Mouse (Mus musculus) heart, adult 8-10 months (tissue): ENCODE data around the gene Tcl1b1. TPM values are rescaled to one million over a fixed set of nuclear protein-coding genes. Genes with fewer than 3 reads are reported as not detected.
"Not testable (repeated sequence)": the region's sequence is repeated elsewhere in the genome, so short reads cannot be mapped to it uniquely, and the experiment has no call there.

Experiments
- DNase-seq: peaks from one replicate; pipeline ENCODE4 v3.0.0; 2022; ENCODE audit warnings: low spot score
- total RNA-seq, 4 experiments: library from RNA; stranded (reverse); gene quantifications; 2 replicates each; pipeline ENCODE4 v1.2.4; 2022

The Tcl1b1 gene
- not detected for total RNA-seq

DNA sequence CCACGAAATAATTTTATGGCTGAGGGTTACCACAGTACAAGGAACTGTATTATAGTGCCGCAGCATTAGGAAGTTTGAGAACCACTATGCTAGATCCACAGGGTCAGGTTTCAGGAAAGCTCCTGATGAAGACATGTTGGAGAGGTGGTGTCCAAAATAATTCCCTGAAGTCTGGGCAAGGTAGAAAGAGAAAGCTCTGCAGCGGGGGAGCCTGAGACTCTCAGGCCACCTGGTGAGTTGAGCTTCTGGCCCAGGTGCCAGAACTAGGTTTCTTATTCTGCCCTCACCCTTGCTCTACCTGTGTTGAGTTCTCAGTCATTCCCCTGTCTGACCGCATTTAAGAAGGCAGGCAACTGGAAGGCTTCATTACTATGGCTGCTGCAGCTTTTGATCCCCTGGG, at the start of gene Tcl1b1:
TSS of gene Tcl1b1 (plus strand) at position 301 of the 400 bp plus-strand sequence.
- DNase-seq, result no peak

- no peak for DNase-seq
Measured at GRCm38 (mm10) chr12:105109812-105110211, 49.7 kb upstream of the Tcl1b1 start.

- no peak for DNase-seq
Measured at GRCm38 (mm10) chr12:105112321-105112988, 47.0 kb upstream of the Tcl1b1 start.

DNA sequence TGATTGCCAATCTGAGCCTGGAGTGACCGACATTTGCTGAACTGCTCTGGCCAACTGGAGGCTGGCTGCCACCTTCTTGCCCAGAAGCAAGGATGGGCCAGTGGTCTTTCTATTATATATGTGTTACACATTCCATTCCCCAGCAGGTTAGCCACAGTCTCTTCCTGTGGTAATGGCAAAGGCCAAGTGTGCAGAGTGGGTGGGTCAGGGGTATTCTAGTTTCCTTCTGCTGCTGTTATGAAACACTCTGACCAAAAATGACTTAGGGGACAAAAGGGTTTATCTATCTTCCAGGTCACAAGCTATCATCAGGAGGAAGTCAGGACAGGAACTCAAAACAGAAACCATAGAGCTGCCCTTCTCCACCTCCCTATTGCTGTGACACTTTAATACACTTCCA, 42.8 kb upstream of the Tcl1b1 start:
- DNase-seq, result no peak

DNA sequence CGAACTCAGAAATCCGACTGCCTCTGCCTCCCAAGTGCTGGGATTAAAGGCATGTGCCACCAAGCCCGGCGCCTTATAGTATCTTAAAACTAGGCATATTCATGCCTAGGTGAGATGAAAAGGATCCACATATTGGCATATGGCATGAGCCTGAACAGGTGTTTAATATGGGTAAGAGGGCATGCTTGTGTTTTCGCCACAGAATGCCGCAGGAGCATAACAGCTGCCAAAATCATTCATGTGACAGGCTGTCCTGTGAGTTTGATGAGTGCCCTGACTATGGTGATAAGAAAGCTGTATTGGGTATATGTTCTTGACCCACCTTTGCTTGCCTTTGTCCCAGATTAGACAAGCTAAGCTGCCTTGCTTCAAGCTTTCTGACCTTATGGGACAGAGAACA, 34.1 kb upstream of the Tcl1b1 start:
- DNase-seq, result no peak

- no peak for DNase-seq
Measured at GRCm38 (mm10) chr12:105126516-105126915, 33.0 kb upstream of the Tcl1b1 start.

- no peak for DNase-seq
Measured at GRCm38 (mm10) chr12:105127607-105128006, 31.9 kb upstream of the Tcl1b1 start.

- not testable (repeated sequence) for DNase-seq
Measured at GRCm38 (mm10) chr12:105129494-105130205, 29.8 kb upstream of the Tcl1b1 start.

DNA sequence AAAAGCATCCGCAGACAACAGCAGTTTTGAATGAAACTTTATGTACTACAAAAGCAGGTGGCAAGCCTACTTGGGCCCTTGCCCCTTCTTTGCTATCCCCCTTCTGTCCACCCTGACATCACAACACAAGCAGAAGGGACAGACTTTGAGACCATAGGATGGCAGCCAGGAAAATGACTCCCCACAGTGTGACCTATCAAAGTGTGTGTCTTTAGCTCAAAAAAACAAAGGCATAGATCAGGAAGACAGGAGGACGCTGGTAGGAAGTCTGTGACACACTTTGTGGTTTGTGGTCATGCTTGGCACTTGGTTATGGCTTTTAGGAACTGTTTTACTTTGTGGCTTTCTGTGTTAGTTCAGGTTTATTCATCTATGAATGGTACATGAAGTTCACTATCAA, 25.3 kb upstream of the Tcl1b1 start:
- DNase-seq, result not testable (repeated sequence)

DNA sequence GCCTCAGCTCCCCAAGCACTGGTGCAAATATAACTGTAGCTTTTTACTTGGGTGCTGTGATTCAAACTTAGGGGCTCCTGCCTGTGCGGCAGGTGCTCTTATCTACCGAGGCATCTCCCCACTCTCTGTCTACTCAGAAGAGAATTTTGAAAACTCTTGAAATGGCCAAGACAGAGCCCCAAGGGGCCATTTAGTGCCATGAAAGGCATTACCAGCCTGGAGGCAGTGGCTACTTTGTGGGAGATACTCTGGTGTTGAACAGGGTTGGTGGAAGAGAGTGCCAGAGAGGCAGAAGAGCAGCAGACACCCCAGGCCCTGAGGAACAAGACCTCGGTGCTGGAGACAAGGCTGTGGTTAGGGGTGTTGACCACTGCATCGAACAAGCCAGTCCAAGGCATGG, 24.7 kb upstream of the Tcl1b1 start:
- not testable (repeated sequence) for DNase-seq

- DNase-seq, result not testable (repeated sequence)
Measured at GRCm38 (mm10) chr12:105137729-105138128, 21.8 kb upstream of the Tcl1b1 start.

DNA sequence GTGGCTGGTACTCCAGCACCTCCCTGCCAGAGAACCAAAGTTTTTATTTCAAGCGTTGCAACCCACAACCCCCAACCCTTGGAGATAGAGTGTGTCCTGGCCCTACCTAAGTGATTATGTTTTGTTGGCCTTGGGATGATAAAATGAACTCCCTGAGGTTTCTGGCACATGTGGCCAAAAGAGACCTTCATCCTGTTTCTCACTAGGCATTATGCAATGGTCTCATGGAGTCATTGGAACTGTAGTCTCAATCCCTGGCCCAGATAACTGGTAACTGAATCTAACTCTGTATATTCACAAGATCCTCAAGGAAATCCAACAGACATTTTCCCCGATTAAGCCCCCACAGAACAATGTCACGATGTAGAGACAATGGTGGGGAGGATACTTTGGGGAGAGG, 16.4 kb upstream of the Tcl1b1 start:
- no peak for DNase-seq

GRCm38 (mm10) chr12:105144928-105145327, 14.6 kb upstream of the Tcl1b1 start:
- not testable (repeated sequence) for DNase-seq

GRCm38 (mm10) chr12:105145714-105146113, 13.8 kb upstream of the Tcl1b1 start, which contains the start of gene Tcl1b2:
TSS of gene Tcl1b2 (plus strand) at chr12:105146014.
- no peak for DNase-seq

- not testable (repeated sequence) for DNase-seq
Measured at GRCm38 (mm10) chr12:105155286-105155685, 4.2 kb upstream of the Tcl1b1 start.

GRCm38 (mm10) chr12:105158842-105159241, 648 bp upstream of the Tcl1b1 start:
- no peak for DNase-seq

GRCm38 (mm10) chr12:105166734-105167133, 7.2 kb downstream of the Tcl1b1 start:
- DNase-seq, result no peak

GRCm38 (mm10) chr12:105173366-105173765, 13.9 kb downstream of the Tcl1b1 start:
- no peak for DNase-seq

GRCm38 (mm10) chr12:105174318-105174717, 14.8 kb downstream of the Tcl1b1 start:
- peak; percentile 18 for DNase-seq

DNA sequence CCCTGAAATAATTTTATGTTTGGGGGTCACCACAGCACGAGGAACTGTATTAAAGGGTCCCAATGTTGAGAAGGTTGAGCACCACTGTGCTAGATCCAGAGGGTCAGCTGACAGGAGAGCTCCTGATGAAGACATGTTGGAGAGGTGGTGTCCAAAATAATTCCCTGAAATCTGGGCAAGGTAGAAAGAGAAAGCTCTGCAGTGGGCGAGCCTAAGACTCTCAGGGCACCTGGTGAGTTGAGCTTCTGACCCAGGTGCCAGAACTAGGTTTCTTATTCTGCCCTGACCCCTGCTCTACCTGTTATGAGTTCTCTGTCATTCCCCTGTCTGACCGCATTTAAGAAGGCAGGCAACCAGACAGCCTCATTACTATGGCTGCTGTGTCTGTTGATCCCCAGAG, 16.6 kb downstream of the Tcl1b1 start, which contains the start of gene Tcl1b5:
TSS of gene Tcl1b5 (plus strand) at position 301 of the 400 bp plus-strand sequence.
- not testable (repeated sequence) for DNase-seq

- DNase-seq, result not testable (repeated sequence)
Measured at GRCm38 (mm10) chr12:105181040-105181644, 21.7 kb downstream of the Tcl1b1 start.

- DNase-seq, result not testable (repeated sequence)
Measured at GRCm38 (mm10) chr12:105188980-105189379, 29.5 kb downstream of the Tcl1b1 start.
